Mouse (Mus musculus): ENCODE measurements at regions not wholly inside any gene's neighbourhood (a gene's known extent, or its start where the extent isn't known, plus 50 kb on each side); places are given as distances from the start of the nearest gene placed in this dataset.

- TF ChIP-seq CTCF (IDR thresholded peaks at IDR 0.05; ENCODE audit: low read depth, low read length): no peak
- no peak for TF ChIP-seq GATA1 (IDR thresholded peaks at IDR 0.05; ENCODE audit: borderline replicate concordance, low read length)
- TF ChIP-seq POLR2AphosphoS5 (IDR thresholded peaks at IDR 0.05; ENCODE audit: insufficient replicate concordance, low read depth, low read length): no peak
- TF ChIP-seq TAL1 (conservative IDR thresholded peaks at IDR 0.05; ENCODE audit: low read depth, low read length): no peak
Observed at GRCm38 (mm10) chr1:193847922-193848321, 477.8 kb upstream of the Camk1g start.
